Mouse (Mus musculus): ENCODE measurements around the gene 1810046K07Rik. TPM values are rescaled to one million over a fixed set of nuclear protein-coding genes. Genes with fewer than 3 reads are reported as not detected.

Gene 1810046K07Rik
- total RNA-seq, 2 experiments from 2014 or later: not detected

GRCm38 (mm10) chr9:51306351-51306750 is 22.4 kb downstream of the 1810046K07Rik start:
- ATAC-seq (ENCODE audit: poor library complexity, severe bottlenecking): no peak

GRCm38 (mm10) chr9:51305146-51305545 is 23.6 kb downstream of the 1810046K07Rik start:
- ATAC-seq (ENCODE audit: poor library complexity, severe bottlenecking): no peak

- no peak for ATAC-seq (ENCODE audit: poor library complexity, severe bottlenecking)
These were observed 24.7 kb downstream of the 1810046K07Rik start for GRCm38 (mm10) chr9:51303980-51304379.

GRCm38 (mm10) chr9:51293541-51293940 is 35.2 kb downstream of the 1810046K07Rik start:
- no peak for ATAC-seq (ENCODE audit: poor library complexity, severe bottlenecking)

GRCm38 (mm10) chr9:51292674-51293073 is 36.0 kb downstream of the 1810046K07Rik start:
- ATAC-seq (ENCODE audit: poor library complexity, severe bottlenecking): 0 out of 2 replicates have a peak, but pooled peaks have one; percentile 43

GRCm38 (mm10) chr9:51290980-51291379 is 37.7 kb downstream of the 1810046K07Rik start:
- no peak for ATAC-seq (ENCODE audit: poor library complexity, severe bottlenecking)

GRCm38 (mm10) chr9:51286079-51286478 is 42.6 kb downstream of the 1810046K07Rik start:
- ATAC-seq (ENCODE audit: poor library complexity, severe bottlenecking): no peak

- ATAC-seq (ENCODE audit: poor library complexity, severe bottlenecking): peak; percentile 53
These were observed 50.0 kb downstream of the 1810046K07Rik start, which contains the start of gene Colca2 for GRCm38 (mm10) chr9:51278500-51279381. TSS of gene Colca2 (minus strand) at chr9:51278569.

GRCm38 (mm10) chr9:51277834-51278498 is 50.8 kb downstream of the 1810046K07Rik start:
- ATAC-seq (ENCODE audit: poor library complexity, severe bottlenecking): no peak

GRCm38 (mm10) chr9:51274678-51275077 is 54.0 kb downstream of the 1810046K07Rik start:
- no peak for ATAC-seq (ENCODE audit: poor library complexity, severe bottlenecking)

GRCm38 (mm10) chr9:51273581-51274154 is 55.0 kb downstream of the 1810046K07Rik start:
- ATAC-seq (ENCODE audit: poor library complexity, severe bottlenecking): peak; percentile 91

GRCm38 (mm10) chr9:51272102-51272501 is 56.6 kb downstream of the 1810046K07Rik start:
- no peak for ATAC-seq (ENCODE audit: poor library complexity, severe bottlenecking)

GRCm38 (mm10) chr9:51271073-51271472 is 57.6 kb downstream of the 1810046K07Rik start:
- no peak for ATAC-seq (ENCODE audit: poor library complexity, severe bottlenecking)

GRCm38 (mm10) chr9:51268852-51269251 is 59.9 kb downstream of the 1810046K07Rik start:
- ATAC-seq (ENCODE audit: poor library complexity, severe bottlenecking): no peak

- no peak for ATAC-seq (ENCODE audit: poor library complexity, severe bottlenecking)
These were observed 70.3 kb downstream of the 1810046K07Rik start for GRCm38 (mm10) chr9:51258426-51258825.

GRCm38 (mm10) chr9:51256780-51257502 is 71.8 kb downstream of the 1810046K07Rik start:
- no peak for ATAC-seq (ENCODE audit: poor library complexity, severe bottlenecking)

Other genes starting within 250 kb of the 1810046K07Rik start
- gene 4833427G06Rik, start 226.8 kb downstream of the 1810046K07Rik start, total RNA-seq (2015): not detected in 2 replicates
- gene 4833427G06Rik, start 226.8 kb downstream of the 1810046K07Rik start, total RNA-seq (2017): not detected in 2 replicates
- gene Gm32742, start 163.4 kb downstream of the 1810046K07Rik start, total RNA-seq (2015): not detected in 2 replicates
- not detected in 2 replicates for gene Gm32742, start 163.4 kb downstream of the 1810046K07Rik start, total RNA-seq (2017)
- gene Pou2af1, start 115.2 kb downstream of the 1810046K07Rik start, total RNA-seq (2015): 0.59 TPM in 1 of 2 replicates, not detected in the other
- gene Pou2af1, start 115.2 kb downstream of the 1810046K07Rik start, total RNA-seq (2017): 0.22 and 0.85 TPM in 2 replicates
- gene Colca2, start 50.3 kb downstream of the 1810046K07Rik start, total RNA-seq (2015): not detected in 2 replicates
- gene Colca2, start 50.3 kb downstream of the 1810046K07Rik start, total RNA-seq (2017): not detected in 2 replicates

All from megakaryocyte, adult 5-6 weeks (primary cell).